Mouse (Mus musculus): Measurements from ENCODE around the gene Immp2l.
"Not testable (repeated sequence)": the region's sequence is repeated elsewhere in the genome, so short reads cannot be mapped to it uniquely, and the experiment has no call there.

The Immp2l gene

DNA sequence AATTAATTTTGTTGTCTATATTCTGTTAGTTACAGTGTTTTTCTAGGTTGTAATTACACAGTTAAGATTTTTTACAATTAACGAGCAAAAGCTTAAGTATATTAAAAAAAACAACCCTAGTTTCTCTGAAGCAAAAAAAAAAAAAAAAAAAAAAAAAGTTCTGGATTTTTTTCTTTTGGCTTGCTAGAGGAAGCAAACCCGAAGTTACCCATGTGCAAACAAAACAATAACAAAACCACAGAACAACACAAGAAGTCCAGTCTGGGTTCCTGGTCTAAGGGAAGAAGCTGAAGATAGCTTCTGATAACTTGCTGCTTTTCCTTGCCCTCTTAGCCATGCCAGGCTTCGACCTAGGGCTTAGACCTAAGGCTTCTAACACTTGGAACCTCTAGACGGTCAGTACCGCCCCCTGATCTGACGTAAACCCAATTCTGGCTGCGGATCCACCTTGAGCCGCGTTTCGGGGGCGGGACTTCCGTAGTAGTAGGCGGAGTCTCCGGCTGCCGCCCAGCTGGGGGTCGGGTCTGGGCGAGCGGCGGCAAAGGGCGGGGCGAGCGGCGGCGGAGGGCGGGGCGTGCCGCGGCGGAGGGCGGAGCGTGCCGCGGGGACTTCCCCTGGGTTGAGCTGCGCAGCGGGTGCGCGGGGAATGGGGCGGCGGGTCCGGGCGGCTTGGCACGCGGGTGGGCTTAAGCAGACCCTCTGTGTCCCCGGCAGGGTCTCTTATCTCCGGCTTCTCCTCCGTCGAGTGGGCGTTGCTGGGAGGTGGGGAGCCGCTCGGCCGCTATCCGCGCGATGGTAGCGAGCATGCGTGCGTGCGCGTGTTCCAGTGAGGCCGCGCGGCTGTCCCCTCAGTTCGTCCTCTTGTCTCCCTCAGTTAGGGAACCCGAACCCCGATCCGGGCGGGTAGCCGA lies at the start of gene Immp2l:
TSS of gene Immp2l (plus strand) at position 580 of the 911 bp plus-strand sequence.
- peak; percentile 89 for DNase-seq (ENCODE audit: low spot score)

GRCm38 (mm10) chr12:40978719-40979500 lies 45.0 kb upstream of the Immp2l start:
- no peak for DNase-seq (ENCODE audit: low spot score)

DNA sequence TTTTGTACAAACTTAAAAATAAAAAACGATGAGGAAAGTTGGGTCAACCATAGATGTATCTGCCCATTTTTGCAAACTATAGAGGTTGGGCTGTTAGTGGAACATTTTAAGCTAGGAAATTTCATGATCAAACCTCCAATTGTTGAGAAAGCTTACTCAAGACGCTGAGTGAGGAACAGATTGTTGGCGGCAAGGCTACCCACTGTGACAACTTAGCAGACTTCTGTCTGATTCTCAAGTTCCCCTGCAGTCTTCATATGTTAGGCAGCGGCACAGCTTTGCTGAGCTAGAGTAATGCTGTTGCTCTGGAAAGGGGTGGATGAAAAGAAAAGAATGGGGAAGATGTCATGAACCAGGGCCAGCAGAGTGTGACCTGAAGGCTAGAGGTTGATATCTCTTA lies 44.2 kb upstream of the Immp2l start:
- DNase-seq (ENCODE audit: low spot score): no peak

DNA sequence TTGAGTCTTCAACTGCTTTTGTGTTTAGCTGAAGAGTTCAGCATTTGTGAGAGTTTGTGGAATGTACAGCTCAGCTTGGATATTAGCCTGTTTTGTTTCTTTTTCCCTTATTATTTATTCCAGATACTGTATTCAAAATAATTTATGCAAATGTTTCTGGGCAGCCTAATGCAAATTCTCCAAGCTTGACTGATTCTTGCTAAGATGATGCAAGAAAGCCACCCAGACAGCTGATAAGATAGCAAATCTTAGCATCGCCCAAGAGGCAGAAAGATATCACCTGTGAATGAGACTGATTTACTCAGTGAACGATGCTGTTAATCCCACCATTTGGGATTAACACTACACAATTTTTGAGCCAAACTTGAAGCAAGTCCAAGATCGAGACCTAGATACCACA lies 43.7 kb upstream of the Immp2l start:
- DNase-seq (ENCODE audit: low spot score): no peak

DNA sequence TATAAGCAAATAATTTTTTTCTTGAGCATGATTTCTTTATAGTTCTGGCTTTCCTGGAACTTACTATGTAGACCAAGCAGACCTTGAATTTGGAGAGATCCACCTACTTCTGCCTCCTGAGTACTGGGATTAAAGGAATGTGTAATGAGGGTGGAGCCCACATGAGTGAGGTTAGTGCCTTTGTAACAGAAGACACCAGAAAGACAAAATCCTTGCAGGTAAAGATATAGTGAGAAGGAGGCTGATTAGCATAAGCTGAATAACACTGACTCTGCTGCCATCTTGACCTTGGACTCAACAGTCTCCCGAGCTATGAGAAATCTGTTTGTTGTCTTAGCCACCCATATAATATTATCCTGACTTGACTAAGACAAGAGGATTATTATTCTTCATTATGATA lies 40.9 kb upstream of the Immp2l start:
- DNase-seq (ENCODE audit: low spot score): no peak

DNA sequence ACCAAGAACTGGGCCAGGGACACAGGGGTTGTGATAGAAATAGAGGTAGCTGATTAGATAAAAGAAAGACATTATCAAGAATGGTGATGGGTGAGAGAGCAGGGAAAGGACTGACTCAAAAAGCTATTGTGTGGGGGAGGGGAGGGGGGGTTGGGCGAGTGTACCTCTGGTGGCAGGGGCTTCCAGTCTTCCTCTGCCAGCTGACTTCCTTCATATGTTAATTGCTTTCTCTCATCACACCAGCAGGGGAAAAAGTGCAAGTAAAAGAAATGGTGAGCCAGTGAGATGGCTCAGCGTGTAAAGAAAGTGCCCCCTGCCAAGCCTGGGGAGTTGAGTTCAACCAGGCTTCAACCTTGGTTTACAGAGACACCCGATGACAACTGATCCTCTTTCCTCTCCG lies 39.2 kb upstream of the Immp2l start:
- no peak for DNase-seq (ENCODE audit: low spot score)

- no peak for DNase-seq (ENCODE audit: low spot score)
These were observed 38.1 kb upstream of the Immp2l start for GRCm38 (mm10) chr12:40985791-40986190.

DNA sequence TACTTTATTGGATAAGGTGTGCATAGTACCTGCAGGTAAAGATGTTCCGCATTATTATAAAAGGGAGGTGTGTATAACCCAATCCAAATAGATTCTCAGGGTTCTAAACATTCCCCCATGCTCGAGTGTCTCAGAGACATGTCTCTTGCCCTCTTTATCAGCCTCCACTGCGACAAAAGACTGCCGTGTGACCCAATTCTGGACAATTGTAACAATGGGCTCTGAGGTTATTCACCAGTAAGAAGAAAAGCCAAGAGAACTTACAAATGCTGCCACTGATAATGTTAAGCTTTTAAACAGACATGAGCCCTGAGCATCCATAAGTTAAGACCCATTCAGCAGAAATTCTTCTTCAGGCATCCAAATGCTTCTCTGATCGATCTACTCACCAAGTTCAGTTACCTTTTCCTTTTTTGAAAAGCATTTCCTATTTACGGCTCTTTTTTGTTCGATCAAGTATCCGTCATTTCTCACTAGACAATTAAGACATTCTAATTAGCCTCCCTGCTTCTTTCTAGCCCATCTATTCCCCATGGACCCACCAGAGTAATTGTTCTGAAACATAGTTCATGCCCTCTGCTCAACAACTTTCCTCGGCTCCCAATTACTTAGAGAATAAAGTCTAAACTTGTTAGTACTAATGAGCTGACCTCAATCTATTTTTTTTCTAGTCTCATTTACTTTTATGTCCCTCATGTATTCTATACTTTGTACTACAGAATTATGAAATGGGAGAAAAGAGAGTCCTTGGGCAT lies 35.4 kb upstream of the Immp2l start:
- no peak for DNase-seq (ENCODE audit: low spot score)

DNA sequence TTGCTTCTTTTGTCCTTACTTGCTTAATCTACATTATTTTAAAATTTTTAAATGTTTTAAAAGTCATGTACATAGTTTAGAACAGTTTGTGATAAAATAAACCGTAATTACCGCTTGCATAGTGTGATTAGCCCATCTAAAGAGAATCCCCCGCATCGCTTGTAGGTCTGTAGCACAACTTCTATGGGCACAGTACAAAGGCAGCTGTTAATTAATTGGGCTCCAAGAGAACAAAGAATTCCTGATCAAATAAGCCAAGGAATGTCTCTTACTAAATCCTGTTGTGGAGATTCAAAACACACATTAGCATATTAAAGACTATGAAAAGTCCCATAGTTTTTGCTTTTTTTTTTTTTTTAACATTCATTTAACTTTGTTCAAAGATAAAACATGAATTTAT lies 32.2 kb upstream of the Immp2l start:
- no peak for DNase-seq (ENCODE audit: low spot score)

GRCm38 (mm10) chr12:40992237-40992636 lies 31.7 kb upstream of the Immp2l start:
- DNase-seq (ENCODE audit: low spot score): not testable (repeated sequence)

GRCm38 (mm10) chr12:40994846-40995245 lies 29.0 kb upstream of the Immp2l start:
- no peak for DNase-seq (ENCODE audit: low spot score)

GRCm38 (mm10) chr12:40995618-40996370 lies 28.1 kb upstream of the Immp2l start:
- no peak for DNase-seq (ENCODE audit: low spot score)

- no peak for DNase-seq (ENCODE audit: low spot score)
These were observed 1.4 kb upstream of the Immp2l start for GRCm38 (mm10) chr12:41022516-41022915.

DNA sequence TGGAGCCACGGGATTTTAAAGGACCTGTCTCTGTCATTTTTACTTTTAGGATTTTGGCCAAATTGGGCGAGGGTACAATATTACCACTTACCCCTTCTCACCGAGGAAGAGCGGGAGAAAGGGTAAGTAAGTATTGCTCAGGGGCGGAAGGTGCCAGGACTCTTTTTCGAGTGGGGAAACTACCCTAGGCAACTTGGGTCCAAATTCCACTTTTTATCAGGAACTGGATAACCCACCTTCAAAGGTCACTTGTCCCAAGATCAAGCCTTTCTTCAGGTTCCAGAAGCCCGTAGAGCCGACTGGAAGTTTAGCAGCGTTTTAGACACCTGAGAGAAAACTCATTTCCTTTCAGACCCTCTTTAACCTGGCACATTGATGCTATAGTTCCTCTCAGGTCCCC lies 622 bp downstream of the Immp2l start:
- no peak for DNase-seq (ENCODE audit: low spot score)

DNA sequence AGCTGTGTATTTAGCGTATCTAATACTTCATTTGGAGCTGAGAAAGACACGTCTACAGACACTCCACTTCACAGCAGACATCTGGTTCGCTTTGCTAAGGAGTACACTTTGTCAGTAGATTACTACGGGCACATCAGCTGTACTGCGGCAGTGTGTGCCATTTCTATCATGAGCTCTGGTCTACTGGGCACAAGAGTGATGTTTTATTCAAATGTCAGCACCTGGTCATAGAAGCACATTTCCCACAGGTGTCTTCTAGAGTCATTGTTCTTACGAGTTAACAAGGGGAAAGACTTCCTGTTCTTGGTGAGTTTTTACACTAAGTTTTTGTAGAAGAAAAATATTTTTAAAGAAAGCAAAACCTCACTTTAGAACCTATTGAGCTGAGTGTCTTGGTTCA lies 3.6 kb downstream of the Immp2l start:
- DNase-seq (ENCODE audit: low spot score): no peak

GRCm38 (mm10) chr12:41031119-41031518 lies 7.2 kb downstream of the Immp2l start:
- DNase-seq (ENCODE audit: low spot score): no peak

- no peak for DNase-seq (ENCODE audit: low spot score)
These were observed 9.3 kb downstream of the Immp2l start for GRCm38 (mm10) chr12:41033196-41033595.

DNA sequence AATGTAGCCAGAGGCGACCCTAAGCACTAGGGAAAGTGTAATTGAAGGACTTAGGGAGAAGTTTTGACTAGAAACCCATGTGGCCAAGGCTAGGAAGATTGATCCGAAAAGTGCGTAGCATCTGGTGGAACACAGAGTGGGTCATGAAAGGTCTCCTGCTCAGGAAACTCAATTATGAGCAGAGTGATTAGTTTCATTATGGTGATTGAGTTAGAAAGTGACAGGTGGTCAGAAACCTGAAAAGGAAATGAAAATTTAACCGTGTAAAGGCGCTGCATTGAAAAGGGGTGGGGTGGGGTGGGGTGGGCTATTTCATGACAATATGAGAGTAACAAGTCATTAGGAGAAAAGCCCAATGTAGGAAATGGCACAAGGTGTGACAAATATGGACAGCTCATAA lies 15.9 kb downstream of the Immp2l start:
- no peak for DNase-seq (ENCODE audit: low spot score)

DNA sequence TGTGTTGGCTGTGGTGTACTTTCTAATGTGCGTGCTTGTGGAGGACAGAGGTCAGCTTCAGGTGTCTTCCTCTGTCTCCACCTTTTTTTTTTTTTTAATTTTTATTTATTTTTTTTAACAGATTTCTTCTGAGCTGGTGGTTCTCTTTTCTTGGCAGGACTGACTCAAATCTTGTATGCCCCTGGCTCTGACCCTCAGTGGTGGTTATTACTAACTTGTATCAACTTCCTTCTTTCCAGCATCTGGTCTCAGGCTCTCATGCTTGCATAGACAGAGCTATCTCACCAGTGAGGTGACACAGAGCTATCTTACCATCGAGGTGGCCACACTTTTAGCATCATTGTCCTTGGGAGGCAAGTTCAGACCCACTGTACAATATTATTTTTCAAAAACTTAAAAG lies 17.8 kb downstream of the Immp2l start:
- no peak for DNase-seq (ENCODE audit: low spot score)

- no peak for DNase-seq (ENCODE audit: low spot score)
These were observed 20.7 kb downstream of the Immp2l start for GRCm38 (mm10) chr12:41044493-41045132.

GRCm38 (mm10) chr12:41047085-41047766 lies 23.3 kb downstream of the Immp2l start:
- DNase-seq (ENCODE audit: low spot score): no peak

Measured in left cerebral cortex, adult 11 months (tissue).